Mouse (Mus musculus) kidney, adult 2 months (tissue): ENCODE results near the gene Tmod1. TPM values are rescaled to one million over a fixed set of nuclear protein-coding genes. Genes with fewer than 3 reads are reported as not detected.
A peak's percentile ranks its signal among the peaks of the same experiment; 100 is the strongest.

Source experiments
- DNase-seq: peaks from one replicate; pipeline ENCODE4 v3.0.0; 2021
- H3K27ac ChIP-seq: fragments of 200-500 bp; 2 replicates; pipeline ENCODE4 v1.5.1; 2012; ENCODE audit warnings: low read depth, low read length, control low read depth, inconsistent platforms; ENCODE audit not compliant: insufficient read depth
- H3K27me3 ChIP-seq: fragments of 200-500 bp; replicated peaks from 2 replicates; pipeline ENCODE4 v1.6.1; 2012; ENCODE audit warnings: mild to moderate bottlenecking, moderate library complexity, low read length, inconsistent platforms; ENCODE audit not compliant: control insufficient read depth, insufficient read depth
- H3K36me3 ChIP-seq: fragments of 200-500 bp; 2 replicates; pipeline ENCODE4 v1.6.1; 2012; ENCODE audit warnings: mild to moderate bottlenecking, moderate library complexity, low read length, inconsistent platforms; ENCODE audit not compliant: control insufficient read depth, insufficient read depth
- H3K4me1 ChIP-seq: fragments of 200-500 bp; 2 replicates; pipeline ENCODE4 v1.6.1; 2011; ENCODE audit warnings: low read length; ENCODE audit not compliant: control insufficient read depth, insufficient read depth
- H3K4me3 ChIP-seq: fragments of 200-500 bp; 2 replicates; pipeline ENCODE4 v1.5.1; 2011; ENCODE audit warnings: mild to moderate bottlenecking, low read depth, low read length, control low read depth; ENCODE audit not compliant: insufficient read depth
- CTCF ChIP-seq: fragments of 200-500 bp; conservative IDR thresholded peaks from 2 replicates; pipeline ENCODE4 v1.5.1; 2011; ENCODE audit warnings: low read depth, mild to moderate bottlenecking, control low read depth, low read length, moderate library complexity, mixed read lengths; ENCODE audit not compliant: insufficient read depth, insufficient read length
- POLR2A ChIP-seq: fragments of 200-500 bp; IDR thresholded peaks from one replicate; pipeline ENCODE4 v1.6.1; 2011; ENCODE audit warnings: low read depth, low read length, control low read depth
- WGBS: fragments of 180-500 bp; shearing (Covaris S2); methylation state at CpG from one replicate; pipeline ENCODE4 v1.1.7; 2018; 5-methylcytosine and 5-hydroxymethylcytosine counted together
- polyA plus RNA-seq: library from polyadenylated mRNA; depleted of rRNA; stranded (reverse); fragments of >200 nt; gene quantifications from 2 replicates; pipeline ENCODE4 v1.2.3, GENCODE M21; 2012

Gene Tmod1
- polyA plus RNA-seq, 1 experiment = 2.3 TPM

GRCm38 (mm10) chr4:46117536-46117935 lies 78.8 kb downstream of the Tmod1 start:
- TF ChIP-seq CTCF (no peak), POLR2A (no peak)
- Histone ChIP-seq H3K4me1 (no peaks in the 10 kb centered on the region), H3K36me3 (peaks cover 4% of the 10 kb centered on the region; the same call in 1 of the 2 replicates), H3K4me3 (no peak overlapping the region), H3K27ac (no peak overlapping the region), H3K27me3 (no peaks in the 10 kb centered on the region)
- 93% methylated on average over 4 of the region's 4 CpGs for WGBS
- no peak for DNase-seq

GRCm38 (mm10) chr4:46119514-46120094 lies 80.9 kb downstream of the Tmod1 start:
- H3K27ac ChIP-seq = no peak overlapping the region
- no peaks in the 10 kb centered on the region for H3K27me3 ChIP-seq
- DNase-seq = no peak
- no peak for TF ChIP-seq CTCF
- 84% methylated on average over 14 of the region's 14 CpGs for WGBS
- H3K36me3 ChIP-seq = peaks cover 4% of the 10 kb centered on the region; the same call in 1 of the 2 replicates
- H3K4me3 ChIP-seq = no peak overlapping the region
- no peaks in the 10 kb centered on the region for H3K4me1 ChIP-seq

GRCm38 (mm10) chr4:46120767-46121166 lies 82.0 kb downstream of the Tmod1 start:
- Histone ChIP-seq H3K36me3 (peaks cover 1% of the 10 kb centered on the region; the same call in 1 of the 2 replicates), H3K4me1 (no peaks in the 10 kb centered on the region), H3K27me3 (no peaks in the 10 kb centered on the region), H3K27ac (no peak overlapping the region), H3K4me3 (no peak overlapping the region)
- no peak for DNase-seq
- WGBS = 66% methylated on average over 3 of the region's 3 CpGs
- TF ChIP-seq CTCF (no peak), POLR2A (no peak)

- Histone ChIP-seq H3K27ac (no peak overlapping the region), H3K36me3 (peaks cover 1% of the 10 kb centered on the region; the same call in 1 of the 2 replicates), H3K27me3 (no peaks in the 10 kb centered on the region), H3K4me1 (peaks cover 2% of the 10 kb centered on the region; the same call in 1 of the 2 replicates), H3K4me3 (no peak overlapping the region)
- WGBS = 48% methylated on average over 6 of the region's 6 CpGs
- peak; percentile 26 for DNase-seq
- no peak for TF ChIP-seq POLR2A
- TF ChIP-seq CTCF = no peak
Measured at GRCm38 (mm10) chr4:46123358-46123757, 84.6 kb downstream of the Tmod1 start.

GRCm38 (mm10) chr4:46126541-46126940 lies 87.8 kb downstream of the Tmod1 start:
- Histone ChIP-seq H3K27me3 (no peaks in the 10 kb centered on the region), H3K36me3 (peaks cover 2% of the 10 kb centered on the region), H3K4me1 (peaks cover 8% of the 10 kb centered on the region), H3K4me3 (no peak overlapping the region), H3K27ac (no peak overlapping the region)
- WGBS = 35% methylated on average over 2 of the region's 2 CpGs
- DNase-seq = peak; percentile 77
- no peak for TF ChIP-seq POLR2A
- peak; percentile 93 for TF ChIP-seq CTCF

- peak; percentile 91 for DNase-seq
- 38% methylated on average over 8 of the region's 8 CpGs for WGBS
- no peak overlapping the region for H3K4me3 ChIP-seq
Measured at GRCm38 (mm10) chr4:46129311-46130004, 90.7 kb downstream of the Tmod1 start.

GRCm38 (mm10) chr4:46130221-46130620 lies 91.5 kb downstream of the Tmod1 start:
- no peaks in the 10 kb centered on the region for H3K27me3 ChIP-seq
- peaks cover 8% of the 10 kb centered on the region for H3K4me1 ChIP-seq
- no peak overlapping the region for H3K4me3 ChIP-seq
- WGBS = 74% methylated on average over 3 of the region's 3 CpGs
- TF ChIP-seq POLR2A = no peak
- peak; percentile 78 for TF ChIP-seq CTCF
- peaks cover 3% of the 10 kb centered on the region for H3K36me3 ChIP-seq
- peak; percentile 70 for DNase-seq
- no peak overlapping the region for H3K27ac ChIP-seq

More at GRCm38 (mm10) chr4:46129311-46130004, 90.7 kb downstream of the Tmod1 start:
- Histone ChIP-seq H3K36me3 (peaks cover 2% of the 10 kb centered on the region; the same call in 1 of the 2 replicates), H3K27me3 (no peaks in the 10 kb centered on the region), H3K4me1 (peaks cover 8% of the 10 kb centered on the region), H3K27ac (0 out of 2 replicates have a peak overlapping the region, but pooled peaks have one; percentile 11)
- TF ChIP-seq CTCF (no peak), POLR2A (no peak)
